Mouse (Mus musculus) retina, embryonic 14.5 days (tissue): Measurements from ENCODE around the gene Smad3.

Experiments
- DNase-seq: peaks from one replicate; pipeline ENCODE4 v3.0.0-alpha.2; 2015; ENCODE audit warnings: low spot score

Gene Smad3

DNA sequence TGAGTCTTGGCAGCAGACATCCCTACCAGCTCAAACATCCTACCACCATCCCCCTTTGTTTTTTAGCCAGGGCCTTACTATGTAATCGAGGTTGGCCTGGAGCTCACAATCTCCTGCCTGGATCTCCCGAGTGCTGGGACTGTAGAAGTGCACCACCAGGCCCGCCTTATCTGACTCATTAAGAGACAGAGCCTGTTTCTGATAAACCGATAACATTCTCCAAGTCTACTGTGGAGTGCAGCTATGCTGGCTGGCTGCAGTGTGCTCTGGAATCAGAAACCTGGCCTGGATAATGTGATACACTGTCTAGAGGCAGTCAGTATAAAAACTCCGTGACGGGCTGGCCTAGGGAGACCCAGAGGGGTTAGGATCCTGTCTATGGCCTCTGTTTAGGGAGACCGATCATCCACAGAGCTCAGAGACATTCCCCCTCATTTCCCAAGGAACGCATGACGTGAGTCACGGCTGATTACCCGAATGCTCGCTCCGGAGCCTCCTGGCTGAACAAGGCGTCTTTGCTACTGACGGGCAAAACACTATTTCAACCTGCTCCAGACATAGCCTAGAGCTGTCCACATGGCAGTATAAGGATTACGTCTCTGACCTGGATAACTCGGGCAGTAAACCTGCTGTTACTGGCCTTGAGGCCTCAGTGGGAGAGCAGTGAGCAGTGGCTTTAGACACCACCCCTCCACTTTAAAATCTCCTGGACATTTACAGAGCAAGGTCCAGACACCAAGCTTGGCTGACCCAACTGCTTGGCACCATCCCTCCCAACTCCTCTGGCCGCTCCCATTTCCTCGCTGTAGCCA is 11.8 kb downstream of the Smad3 start:
- DNase-seq, result no peak

DNA sequence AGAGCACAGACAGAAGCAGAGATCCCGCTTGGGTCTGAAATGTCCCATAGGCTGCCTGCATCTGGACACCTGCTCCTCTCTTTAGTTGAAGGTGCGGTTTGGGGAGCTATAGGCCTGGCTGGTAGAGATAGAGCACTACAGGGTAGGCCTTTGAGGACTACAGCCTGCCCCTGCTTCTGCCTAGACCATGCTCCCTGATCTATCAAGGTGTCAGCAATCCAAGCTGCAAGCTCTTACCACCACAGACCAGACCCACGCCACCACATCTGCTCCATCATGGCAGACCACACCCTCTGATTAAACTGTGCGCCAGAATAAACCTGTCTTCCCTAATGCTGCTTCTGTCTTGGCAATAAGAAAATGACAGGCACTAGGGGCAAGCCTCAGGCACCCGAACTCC is 13.2 kb downstream of the Smad3 start:
- no peak for DNase-seq

DNA sequence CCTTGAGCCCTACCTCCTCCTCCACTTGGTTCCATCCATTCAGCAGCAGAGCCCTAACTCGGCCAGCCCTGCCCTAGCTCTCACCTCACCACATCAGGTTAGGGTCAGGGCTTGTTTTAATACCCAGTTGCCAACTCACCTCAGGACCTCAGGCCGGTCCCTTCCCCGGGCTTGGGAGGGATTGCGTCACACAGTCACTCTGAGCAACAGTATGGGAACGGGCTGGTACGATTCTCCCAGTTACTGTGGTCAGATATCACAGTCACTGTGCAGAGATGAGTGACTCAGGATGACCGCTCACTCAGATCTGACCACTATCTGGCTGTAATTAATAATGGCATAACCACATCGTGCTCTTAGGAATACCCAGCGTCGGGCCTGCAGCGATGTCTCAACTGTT is 14.0 kb downstream of the Smad3 start:
- DNase-seq, result no peak

DNA sequence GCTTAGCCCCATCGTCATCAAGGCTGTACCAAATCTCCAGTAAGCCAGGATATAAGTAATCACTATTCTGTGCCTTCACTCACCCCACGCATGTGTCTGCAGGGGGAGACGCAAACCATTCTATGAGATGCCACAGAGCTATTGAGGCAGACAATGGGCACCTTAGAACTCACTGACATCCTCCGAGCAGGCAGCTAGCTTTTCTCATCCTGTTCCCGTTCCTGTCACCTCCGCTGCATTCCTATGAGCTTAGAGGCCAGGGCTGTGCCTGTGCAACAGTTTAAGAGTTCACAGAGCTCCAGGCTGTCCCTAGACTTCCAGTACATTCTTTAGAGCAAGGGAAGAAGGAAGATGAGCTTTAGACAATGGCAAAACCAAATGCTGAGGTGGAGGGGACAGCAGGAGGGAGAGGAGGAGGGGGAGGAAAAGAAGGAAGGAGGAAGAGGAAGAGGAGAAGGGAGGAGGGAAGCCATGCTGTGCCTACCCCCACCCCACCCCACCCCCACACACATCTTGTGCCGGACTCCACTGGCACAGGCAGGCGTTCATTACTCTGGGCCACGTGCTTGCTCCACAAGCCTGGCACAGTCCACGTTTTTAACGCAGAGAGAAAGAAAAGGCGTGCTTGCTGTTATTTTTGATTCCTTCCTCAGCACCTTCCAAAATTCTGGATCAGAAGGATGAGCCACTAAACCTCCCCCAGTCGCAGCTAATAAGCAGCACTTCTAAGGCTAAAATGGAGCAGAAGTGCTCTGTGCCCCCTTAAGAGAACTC is 14.7 kb downstream of the Smad3 start:
- no peak for DNase-seq

DNA sequence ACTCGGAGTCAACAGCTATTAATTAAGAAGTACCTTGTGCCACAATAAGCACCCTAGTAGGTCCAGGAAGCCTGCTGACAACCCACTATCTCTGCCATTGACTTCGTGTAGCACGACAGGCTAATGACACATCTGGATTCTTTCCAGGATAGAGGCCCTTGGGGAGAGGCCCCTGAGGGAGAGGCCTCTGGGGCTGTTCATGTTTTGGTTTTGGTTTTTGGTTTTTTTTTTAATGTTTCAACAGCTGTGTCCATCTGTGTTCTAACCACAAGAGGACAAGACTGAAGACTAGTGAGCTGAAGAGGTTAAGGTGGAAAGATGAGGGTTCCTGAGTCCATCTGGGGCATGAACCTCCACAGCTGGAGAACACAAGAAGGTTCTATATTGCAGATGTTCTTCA is 15.5 kb downstream of the Smad3 start:
- DNase-seq, result no peak

DNA sequence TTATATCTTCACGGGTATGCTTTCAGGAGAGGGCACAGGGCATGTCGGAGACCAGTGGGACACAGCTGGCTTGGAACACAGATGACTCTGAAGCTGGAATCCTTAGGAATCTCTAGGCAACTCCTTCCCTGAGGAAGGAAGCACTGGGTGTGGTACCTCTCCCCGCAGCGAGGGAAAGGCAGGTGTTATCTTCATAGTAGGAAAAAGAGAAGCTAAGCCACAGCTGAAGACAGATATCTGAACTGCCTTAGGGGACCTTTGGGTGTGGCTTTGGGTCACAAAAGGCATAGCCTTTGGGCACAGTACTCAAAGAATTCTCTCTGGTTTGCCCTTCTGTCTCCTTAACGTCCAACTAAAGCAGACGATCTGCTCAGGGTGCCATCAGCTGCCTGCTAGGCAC is 16.0 kb downstream of the Smad3 start:
- no peak for DNase-seq

DNA sequence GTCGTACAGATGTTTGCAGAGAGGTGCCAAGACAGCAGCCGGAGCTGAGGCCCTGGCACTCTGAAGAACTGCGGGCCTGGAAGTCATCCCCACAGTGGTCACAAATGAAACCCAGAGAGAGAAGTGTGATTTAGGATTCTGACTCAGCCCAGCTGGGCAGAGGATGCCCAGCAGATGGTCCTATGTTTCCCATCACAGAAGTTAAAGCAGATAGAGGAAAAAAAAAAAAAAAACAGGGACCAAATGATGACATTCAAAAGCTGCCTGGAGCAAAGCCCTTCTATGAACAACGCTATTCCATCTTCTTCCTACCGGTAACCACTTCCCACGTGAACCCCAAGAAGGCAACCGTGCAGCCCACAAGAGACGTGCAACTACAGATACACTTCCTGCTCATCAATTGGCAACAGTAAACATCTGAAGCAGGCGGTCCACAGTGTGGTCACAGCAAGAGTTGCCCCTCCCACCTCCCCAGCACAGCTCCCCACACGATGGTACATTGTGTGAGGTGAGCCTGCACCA is 17.4 kb downstream of the Smad3 start:
- DNase-seq, result no peak

DNA sequence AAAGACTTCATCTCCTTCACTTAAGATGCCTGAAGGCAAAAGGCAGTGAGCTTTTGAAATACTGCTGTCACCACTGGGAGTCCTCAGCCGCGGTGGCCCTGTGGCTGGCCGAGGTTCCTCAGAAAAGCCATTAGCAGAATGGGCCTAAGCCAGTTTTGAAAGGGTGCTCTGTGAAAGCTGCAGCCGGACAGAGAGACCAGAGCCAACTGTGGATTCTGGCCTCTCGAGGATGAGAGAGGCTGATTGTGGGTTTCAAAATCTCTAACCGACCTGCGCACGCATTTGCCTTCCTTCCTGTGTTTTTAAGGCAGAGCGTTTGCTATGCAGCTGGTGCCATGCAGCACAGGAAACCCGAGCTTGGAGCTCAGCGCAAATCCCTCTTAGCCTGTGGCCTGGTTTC is 19.0 kb downstream of the Smad3 start:
- no peak for DNase-seq

DNA sequence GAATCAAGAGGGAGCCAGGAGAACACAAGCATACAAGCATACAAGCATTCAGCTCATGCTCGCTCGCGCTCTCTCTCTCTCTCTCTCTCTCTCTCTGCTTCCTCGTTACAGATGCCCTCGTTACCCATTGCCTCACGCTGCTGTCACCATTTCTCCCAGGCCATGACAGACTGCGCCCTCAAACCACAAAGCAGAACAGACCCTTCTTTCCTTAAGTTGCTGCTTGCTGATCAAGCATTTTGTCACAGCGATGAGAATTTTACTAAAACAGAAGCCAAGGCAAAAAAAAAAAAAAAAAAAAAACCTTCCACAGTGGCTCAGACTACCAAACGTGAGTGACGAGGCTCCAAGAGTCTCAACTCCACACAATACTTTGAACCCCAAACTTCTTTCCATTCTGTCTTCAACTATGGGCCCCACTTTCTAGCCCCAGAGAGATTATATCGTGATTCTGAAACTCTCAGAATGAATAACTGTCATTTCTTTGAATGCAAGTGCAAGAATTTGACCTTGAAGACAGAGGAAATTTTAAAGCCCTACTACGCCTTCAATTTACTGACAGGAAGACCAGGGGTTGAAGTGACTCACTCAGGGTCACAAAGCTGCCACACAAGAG is 19.6 kb downstream of the Smad3 start:
- no peak for DNase-seq

DNA sequence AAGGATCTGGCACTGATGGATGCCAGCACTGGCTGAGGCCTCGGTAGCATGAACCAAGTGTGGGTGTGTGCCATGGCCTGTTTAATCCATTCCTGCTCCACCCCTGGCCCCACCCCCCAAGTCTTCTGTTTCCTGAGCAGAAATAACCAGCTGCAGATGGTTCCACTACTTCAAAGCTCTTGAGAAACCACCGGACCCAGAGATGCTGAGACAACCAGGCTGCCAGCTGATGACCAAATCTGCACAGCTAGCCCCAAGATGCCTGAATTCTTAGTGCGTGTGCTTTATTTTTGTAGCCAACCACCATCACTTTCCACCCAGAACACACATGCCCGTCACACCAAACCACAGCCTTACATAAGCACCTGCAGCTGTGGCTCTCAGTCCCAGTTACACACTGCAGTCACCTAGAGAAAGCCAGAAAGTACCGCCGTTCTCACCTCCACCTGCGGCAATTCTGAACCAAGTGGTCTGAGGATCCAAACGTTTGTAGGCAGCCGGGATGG is 20.3 kb downstream of the Smad3 start:
- no peak for DNase-seq

DNA sequence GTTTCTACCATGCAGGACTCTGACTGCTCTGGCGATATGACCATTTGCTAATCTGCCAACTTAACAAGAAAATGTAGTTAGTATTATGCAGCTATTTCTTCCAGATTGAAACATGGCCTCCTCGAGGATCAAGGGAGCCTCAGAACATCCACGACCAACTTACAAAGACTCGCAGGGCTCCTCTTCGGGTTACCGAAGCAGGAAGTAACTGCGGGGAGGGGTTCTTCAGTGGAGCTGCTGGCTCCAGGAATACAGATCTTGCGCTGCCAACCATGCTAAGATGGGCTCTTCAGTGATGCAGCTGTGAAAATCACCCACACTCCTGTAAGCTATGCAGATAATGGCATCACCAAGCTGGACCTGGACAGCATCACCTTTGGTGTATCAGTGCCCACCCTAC is 23.5 kb downstream of the Smad3 start:
- no peak for DNase-seq

DNA sequence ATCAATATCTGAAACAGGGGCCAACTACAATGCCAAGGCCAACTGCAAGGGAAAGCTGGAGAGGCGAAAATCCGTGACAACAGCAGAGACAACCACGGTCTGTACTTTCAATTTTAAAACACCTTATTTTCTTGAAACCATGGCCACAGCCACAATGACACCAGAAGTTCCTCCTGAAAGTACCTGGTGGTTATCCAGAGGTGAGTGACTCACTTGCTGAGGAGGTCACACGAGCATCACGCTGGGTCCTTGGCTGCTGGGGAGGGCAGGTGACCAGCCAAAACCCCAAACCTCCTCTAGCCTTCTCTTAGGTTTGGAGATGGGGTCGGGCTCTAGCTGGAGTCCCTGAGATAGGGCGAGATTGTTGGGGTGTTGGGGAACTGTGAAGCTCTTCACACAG is 25.1 kb downstream of the Smad3 start:
- DNase-seq, result no peak

DNA sequence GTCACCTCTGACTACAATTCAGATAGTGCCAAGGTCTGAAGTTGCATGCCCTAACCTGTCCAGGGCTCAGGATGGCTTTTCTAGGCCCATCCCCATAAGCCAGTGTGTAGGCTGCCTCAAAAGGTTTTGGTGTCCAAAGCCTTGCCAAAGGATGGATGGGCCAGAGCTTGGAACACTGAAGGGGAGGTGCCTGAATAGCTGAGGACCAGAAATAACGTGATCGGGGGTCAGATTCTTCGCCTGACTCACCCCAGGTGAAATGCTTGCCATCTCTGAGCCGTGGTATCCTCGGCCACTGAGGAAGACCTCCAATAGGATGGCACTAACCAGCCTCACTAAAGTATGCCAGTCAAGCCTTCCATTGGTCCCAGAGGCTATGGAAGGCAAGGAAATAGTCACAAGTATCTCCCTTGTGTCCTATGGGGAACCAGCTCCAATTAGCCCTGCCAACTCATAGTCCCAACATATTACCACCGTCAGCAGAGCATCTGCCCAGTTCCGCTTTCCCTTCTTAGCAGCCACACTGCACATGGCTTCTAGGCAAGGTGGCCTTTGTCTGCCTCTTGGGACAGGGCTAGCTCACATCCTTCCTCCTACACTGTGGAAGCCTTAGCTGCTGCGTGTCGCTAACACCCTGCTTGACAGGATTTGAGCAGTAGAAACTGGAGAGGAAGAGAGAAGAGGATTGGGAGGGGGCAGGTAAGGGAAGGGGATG is 26.5 kb downstream of the Smad3 start:
- no peak for DNase-seq

DNA sequence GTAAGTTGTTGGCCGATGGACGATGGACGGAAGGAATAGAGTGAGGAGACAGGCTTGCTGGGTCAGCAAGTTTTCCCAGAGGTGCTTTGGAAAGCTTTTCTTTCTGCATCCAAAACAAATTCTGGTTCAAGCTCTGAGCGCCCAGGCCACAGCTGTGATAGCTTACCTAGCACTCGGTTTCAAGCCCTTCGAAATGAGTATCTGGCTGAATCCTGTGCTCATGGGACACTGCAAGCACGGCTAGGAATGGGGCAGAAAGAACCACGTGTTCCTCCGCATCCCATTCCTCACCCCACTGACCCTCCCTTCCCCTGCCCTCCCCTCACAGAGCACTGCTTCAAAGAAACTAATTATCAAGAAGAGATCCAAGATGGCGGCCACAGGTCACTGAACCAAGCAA is 28.8 kb downstream of the Smad3 start:
- no peak for DNase-seq

DNA sequence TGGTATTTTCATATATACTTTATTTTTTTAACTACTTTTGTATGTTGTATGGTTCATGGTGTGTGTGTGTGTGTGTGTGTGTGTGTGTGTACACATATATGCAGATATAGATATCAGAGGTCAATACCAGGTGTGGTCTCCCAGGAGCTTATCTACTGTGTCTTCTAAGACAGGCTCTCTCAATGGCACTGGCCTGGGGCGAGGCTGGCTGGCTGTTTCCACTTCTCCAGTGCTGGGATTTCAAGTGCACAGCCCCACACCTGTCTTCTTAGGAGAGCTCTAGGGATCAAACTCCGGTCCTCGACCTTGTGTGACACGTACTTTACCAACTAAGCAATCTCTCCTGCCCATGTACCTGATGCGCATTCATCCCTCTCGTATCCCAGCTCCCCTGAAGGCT is 30.7 kb downstream of the Smad3 start:
- no peak for DNase-seq

DNA sequence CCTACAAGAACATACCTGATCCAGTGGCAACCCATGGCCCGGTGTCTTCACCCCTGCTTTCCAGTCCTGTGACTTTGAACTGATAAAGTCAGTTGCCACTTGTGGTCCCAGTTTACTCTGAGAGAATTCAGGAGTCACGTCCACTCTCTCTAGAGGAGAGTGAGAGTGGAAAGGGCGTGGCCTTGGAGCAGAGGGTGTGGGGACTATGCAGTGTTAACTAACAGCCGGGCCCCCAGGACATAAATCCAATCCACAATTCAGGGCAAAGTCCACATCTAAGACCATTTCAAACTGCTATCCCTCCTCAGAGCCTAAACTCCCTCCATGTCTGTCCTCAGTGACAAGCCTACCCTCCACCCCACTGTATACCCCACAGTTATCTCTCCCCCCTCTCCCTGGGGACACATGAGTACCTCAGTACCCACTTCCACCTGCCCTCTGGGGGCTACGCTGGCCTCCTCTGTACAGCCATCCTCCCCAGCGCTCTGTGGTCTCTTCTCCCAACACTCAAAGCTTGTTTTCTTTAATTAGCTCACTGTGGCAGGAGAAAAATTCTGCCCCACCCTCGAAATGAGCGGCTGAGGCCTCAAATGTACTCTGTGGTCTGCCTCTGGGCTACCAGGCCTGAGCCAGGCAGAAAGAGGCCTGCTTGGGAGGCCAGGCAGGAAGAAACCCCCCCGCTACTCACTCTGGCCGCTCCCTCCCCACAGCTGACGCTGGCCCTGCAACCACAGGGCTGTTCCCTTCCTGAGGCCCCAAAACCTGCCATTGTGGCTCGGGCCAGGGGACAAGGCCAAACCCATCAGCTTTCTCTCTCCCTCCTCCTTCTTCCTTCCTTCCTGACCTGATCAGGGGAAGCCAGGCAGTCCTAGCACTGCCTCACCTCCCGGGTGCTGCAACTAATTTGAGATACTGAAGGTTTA is 31.4 kb downstream of the Smad3 start:
- DNase-seq, result no peak

DNA sequence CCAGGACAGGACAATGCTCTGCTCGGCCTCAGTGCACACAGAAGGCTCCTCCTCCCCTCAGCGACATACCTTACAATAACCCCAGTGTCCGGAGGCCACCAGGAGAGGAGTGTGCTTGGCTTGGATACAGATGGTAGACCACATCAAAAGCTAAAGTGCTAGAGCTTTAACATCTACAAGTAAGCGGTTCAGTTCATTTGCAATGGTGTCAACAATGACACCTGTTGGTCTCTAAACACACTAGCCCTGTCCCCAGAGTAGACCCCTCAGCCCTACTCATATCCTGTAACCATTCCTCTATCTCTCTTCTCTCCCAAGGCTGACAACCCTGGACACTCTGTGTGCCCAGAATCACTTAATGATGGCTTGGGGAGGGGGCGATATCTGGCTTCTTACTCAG is 33.0 kb downstream of the Smad3 start:
- DNase-seq, result no peak

DNA sequence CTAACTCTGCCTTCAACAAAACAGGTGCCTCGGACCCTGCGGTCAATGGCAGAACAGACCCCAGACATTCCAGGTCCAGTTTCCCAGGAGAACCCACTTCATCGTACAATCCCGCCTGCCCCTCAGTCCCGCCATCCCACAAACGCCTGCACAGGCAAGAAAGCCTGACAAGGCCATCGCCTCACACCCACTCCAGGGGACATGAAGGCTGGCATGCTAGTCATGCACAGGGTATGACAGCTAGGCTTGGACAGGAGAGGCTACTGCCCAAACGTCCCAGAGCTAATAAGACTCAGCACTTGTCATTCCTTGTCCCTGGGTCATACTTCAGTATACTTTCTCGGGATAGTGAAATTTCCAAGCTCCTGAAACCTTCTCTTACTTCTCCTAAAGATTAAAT is 34.9 kb downstream of the Smad3 start:
- DNase-seq, result no peak

DNA sequence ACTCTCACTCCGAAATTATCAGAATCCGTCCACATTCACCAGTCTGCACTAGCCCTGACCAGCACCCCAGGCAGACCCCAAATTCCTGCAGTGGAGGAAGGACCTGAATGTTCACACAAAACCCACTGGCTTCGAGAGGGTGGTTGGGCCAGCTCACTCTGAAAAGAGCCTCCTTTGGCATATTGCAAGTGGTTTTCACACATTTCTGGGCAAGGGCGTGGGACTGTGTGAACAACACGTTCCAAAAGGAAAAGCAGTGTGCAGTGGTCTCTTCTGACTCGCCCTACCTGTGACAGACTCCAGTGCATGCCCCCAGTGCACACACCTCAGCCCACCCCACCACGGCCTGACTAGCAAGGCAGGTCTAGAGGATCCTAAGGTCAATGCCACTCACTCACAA is 35.4 kb downstream of the Smad3 start:
- no peak for DNase-seq

DNA sequence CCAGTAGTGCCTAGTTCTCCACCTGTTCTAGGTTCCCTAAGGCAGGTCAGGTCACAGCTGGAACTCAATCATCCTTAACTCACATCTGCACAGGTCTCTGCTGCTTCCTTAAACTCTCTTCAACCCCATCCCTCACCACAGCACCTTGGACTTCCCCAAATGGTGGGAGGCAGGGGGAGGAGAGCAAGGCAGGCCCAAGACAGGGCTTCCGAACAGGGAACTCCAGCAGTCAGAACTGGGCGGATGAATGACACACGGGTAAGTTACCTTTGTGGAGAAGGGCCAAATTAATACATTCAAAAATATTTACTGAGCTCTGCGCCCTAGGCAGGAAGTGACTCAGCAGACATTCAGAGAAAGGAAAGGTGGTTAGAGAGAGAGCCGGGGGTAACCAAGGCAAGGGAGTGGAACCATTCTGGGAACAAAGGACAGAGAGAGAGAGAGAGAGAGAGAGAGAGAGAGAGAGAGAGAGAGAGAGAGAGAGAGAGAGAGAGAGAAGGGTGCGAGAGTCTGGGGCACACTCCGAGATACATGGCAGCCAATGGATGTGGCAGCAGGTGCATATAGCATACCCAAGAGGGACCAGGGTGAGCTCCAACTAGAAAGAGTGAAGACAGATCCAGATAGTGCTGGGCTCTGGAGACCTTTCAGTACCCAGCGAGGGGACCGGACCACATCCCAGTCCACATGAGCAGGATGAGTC is 36.1 kb downstream of the Smad3 start:
- no peak for DNase-seq
